Mouse (Mus musculus) kidney, adult 18-20 months (tissue): ENCODE data around the gene Rfx5.
"Not testable (repeated sequence)": the region's sequence is repeated elsewhere in the genome, so short reads cannot be mapped to it uniquely, and the experiment has no call there.

ENCODE experiments used
- DNase-seq: peaks from one replicate; pipeline ENCODE4 v3.0.0; 2021

Gene Rfx5

GRCm38 (mm10) chr3:94953764-94954616 is at the start of gene Rfx5:
Gene Rfx5, plus strand, starts transcription at chr3:94954075.
- DNase-seq, result peak; percentile 90

GRCm38 (mm10) chr3:94904759-94905158 is 49.1 kb upstream of the Rfx5 start:
- DNase-seq, result not testable (repeated sequence)

GRCm38 (mm10) chr3:94906482-94906881 is 47.4 kb upstream of the Rfx5 start:
- DNase-seq, result no peak

- DNase-seq, result no peak
These were observed 42.7 kb upstream of the Rfx5 start for GRCm38 (mm10) chr3:94911050-94911693.

GRCm38 (mm10) chr3:94913801-94914200 is 40.1 kb upstream of the Rfx5 start:
- no peak for DNase-seq

- no peak for DNase-seq
These were observed 37.8 kb upstream of the Rfx5 start for GRCm38 (mm10) chr3:94915903-94916741.

GRCm38 (mm10) chr3:94917816-94918361 is 36.0 kb upstream of the Rfx5 start:
- DNase-seq, result peak; percentile 83

GRCm38 (mm10) chr3:94918845-94919244 is 35.0 kb upstream of the Rfx5 start:
- DNase-seq, result no peak

- no peak for DNase-seq
These were observed 32.8 kb upstream of the Rfx5 start for GRCm38 (mm10) chr3:94921104-94921503.

- DNase-seq, result no peak
These were observed 31.5 kb upstream of the Rfx5 start for GRCm38 (mm10) chr3:94922333-94922732.

- DNase-seq, result no peak
These were observed 29.2 kb upstream of the Rfx5 start for GRCm38 (mm10) chr3:94924688-94925087.

- not testable (repeated sequence) for DNase-seq
These were observed 27.6 kb upstream of the Rfx5 start for GRCm38 (mm10) chr3:94926301-94926736.

GRCm38 (mm10) chr3:94928979-94929378 is 24.9 kb upstream of the Rfx5 start:
- not testable (repeated sequence) for DNase-seq

- peak; percentile 59 for DNase-seq
These were observed 23.2 kb upstream of the Rfx5 start for GRCm38 (mm10) chr3:94930386-94931266.

GRCm38 (mm10) chr3:94931427-94932082 is 22.3 kb upstream of the Rfx5 start:
- DNase-seq, result not testable (repeated sequence)

- not testable (repeated sequence) for DNase-seq
These were observed 21.6 kb upstream of the Rfx5 start for GRCm38 (mm10) chr3:94932279-94932678.

- DNase-seq, result peak; percentile 98
These were observed 20.9 kb upstream of the Rfx5 start, which contains the start of gene Selenbp1 for GRCm38 (mm10) chr3:94932809-94933564. Gene Selenbp1, plus strand, starts transcription at chr3:94933056.

- DNase-seq, result not testable (repeated sequence)
These were observed 20.3 kb upstream of the Rfx5 start for GRCm38 (mm10) chr3:94933604-94934003.

- not testable (repeated sequence) for DNase-seq
These were observed 19.3 kb upstream of the Rfx5 start for GRCm38 (mm10) chr3:94934564-94934963.

- peak; percentile 69 for DNase-seq
These were observed 18.5 kb upstream of the Rfx5 start for GRCm38 (mm10) chr3:94935332-94935731.
